Mouse (Mus musculus) neural tube, embryonic 12.5 days (tissue): Measurements from ENCODE around the gene Brwd1. TPM values are rescaled to one million over a fixed set of nuclear protein-coding genes. Genes with fewer than 3 reads are reported as not detected.
"Not testable (repeated sequence)": the region's sequence is repeated elsewhere in the genome, so short reads cannot be mapped to it uniquely, and the experiment has no call there.

Source experiments
- ATAC-seq: fragments of 200-750 bp; cut with Nextera tagmentation; 2 replicates; pipeline ENCODE4 v1.8.0; 2017; ENCODE audit warnings: low read depth, mild to moderate bottlenecking, moderate TSS enrichment, moderate library complexity; ENCODE audit not compliant: low FRiP score
- H3K27ac ChIP-seq: fragments of 300-500 bp; sonication (generic); 2 replicates; pipeline ENCODE4 v1.5.1; 2016
- H3K27me3 ChIP-seq: fragments of 300-500 bp; sonication (generic); replicated peaks from 2 replicates; pipeline ENCODE4 v1.6.1; 2016; ENCODE audit warnings: mild to moderate bottlenecking
- H3K36me3 ChIP-seq: fragments of 300-500 bp; sonication (generic); 2 replicates; pipeline ENCODE4 v1.6.1; 2016; ENCODE audit warnings: mild to moderate bottlenecking
- H3K4me1 ChIP-seq: fragments of 300-500 bp; sonication (generic); 2 replicates; pipeline ENCODE4 v1.6.1; 2016
- H3K4me2 ChIP-seq: fragments of 300-500 bp; sonication (generic); replicated peaks from 2 replicates; pipeline ENCODE4 v1.6.1; 2016; ENCODE audit warnings: mild to moderate bottlenecking
- H3K4me3 ChIP-seq: fragments of 300-500 bp; sonication (generic); 2 replicates; pipeline ENCODE4 v1.5.1; 2016
- H3K9ac ChIP-seq: fragments of 300-500 bp; sonication (generic); 2 replicates; pipeline ENCODE4 v1.6.1; 2016; ENCODE audit warnings: mild to moderate bottlenecking
- H3K9me3 ChIP-seq: fragments of 300-500 bp; sonication (generic); 2 replicates; pipeline ENCODE4 v1.6.1; 2016; ENCODE audit warnings: mild to moderate bottlenecking
- WGBS: fragments of 180-500 bp; shearing (Covaris S2); methylation state at CpG from one replicate; pipeline ENCODE4 v1.1.7; 2016; 5-methylcytosine and 5-hydroxymethylcytosine counted together
- polyA plus RNA-seq: library from polyadenylated mRNA; unstranded; fragments of >200 nt; fragmentation: Nextera tagmentation; extraction: Ambion mirVana; gene quantifications from 2 replicates; pipeline ENCODE4 v1.2.1, GENCODE M21; 2016

Brwd1 gene
- polyA plus RNA-seq, 1 experiment from 2014 or later = 219 TPM

DNA sequence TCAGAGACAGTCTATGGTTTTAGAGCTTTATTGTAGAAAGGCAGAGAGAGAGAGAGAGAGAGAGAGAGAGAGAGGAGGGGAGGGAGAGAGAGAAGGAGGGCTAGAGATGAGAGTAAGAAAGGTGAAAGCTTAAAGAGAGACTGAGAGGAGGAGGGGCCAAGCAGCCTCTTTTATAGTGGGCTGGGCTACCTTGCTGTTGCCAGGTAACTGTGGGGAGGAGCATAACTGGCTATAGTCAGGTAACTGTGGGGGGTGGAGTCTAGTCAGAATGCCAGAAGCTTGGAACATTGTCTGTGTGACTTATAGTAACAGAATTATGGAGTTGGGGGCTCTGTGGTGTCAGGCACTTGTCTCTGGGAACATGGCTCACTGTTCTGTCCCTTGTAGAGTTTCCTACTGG, 15.5 kb upstream of the Brwd1 start:
- H3K4me3 ChIP-seq, H3K9me3 ChIP-seq, H3K36me3 ChIP-seq, H3K27me3 ChIP-seq, H3K4me2 ChIP-seq, H3K9ac ChIP-seq, ATAC-seq, H3K4me1 ChIP-seq, H3K27ac ChIP-seq: not testable (repeated sequence)

GRCm38 (mm10) chr16:96095966-96096365, 13.6 kb upstream of the Brwd1 start:
- no peak overlapping the region for H3K4me3 ChIP-seq
- H3K9me3 ChIP-seq = no peaks in the 10 kb centered on the region
- 92% methylated on average over 5 of the region's 5 CpGs for WGBS
- no peak overlapping the region for H3K4me2 ChIP-seq
- no peaks in the 10 kb centered on the region for H3K4me1 ChIP-seq
- H3K27me3 ChIP-seq = no peaks in the 10 kb centered on the region
- no peak for ATAC-seq
- H3K27ac ChIP-seq = no peak overlapping the region
- H3K9ac ChIP-seq = no peak overlapping the region
- H3K36me3 ChIP-seq = no peaks in the 10 kb centered on the region

- Histone ChIP-seq H3K27ac (no peak overlapping the region), H3K27me3 (no peaks in the 10 kb centered on the region), H3K4me2 (no peak overlapping the region), H3K9me3 (no peaks in the 10 kb centered on the region), H3K36me3 (no peaks in the 10 kb centered on the region), H3K4me1 (no peaks in the 10 kb centered on the region), H3K9ac (no peak overlapping the region), H3K4me3 (no peak overlapping the region)
- no peak for ATAC-seq
- 78% methylated on average over 9 of the region's 9 CpGs for WGBS
Observed at GRCm38 (mm10) chr16:96091515-96092504, 9.5 kb upstream of the Brwd1 start.

- WGBS = 77% methylated on average over 5 of the region's 5 CpGs
- no peak for ATAC-seq
- Histone ChIP-seq H3K4me1 (peaks cover 5% of the 10 kb centered on the region), H3K27ac (no peak overlapping the region), H3K9ac (no peak overlapping the region), H3K9me3 (no peaks in the 10 kb centered on the region), H3K27me3 (no peaks in the 10 kb centered on the region), H3K36me3 (no peaks in the 10 kb centered on the region), H3K4me3 (no peak overlapping the region), H3K4me2 (no peak overlapping the region)
Observed at GRCm38 (mm10) chr16:96088120-96088519, 5.8 kb upstream of the Brwd1 start.

GRCm38 (mm10) chr16:96087436-96087835, 5.1 kb upstream of the Brwd1 start:
- Histone ChIP-seq H3K9ac (no peak overlapping the region), H3K4me3 (no peak overlapping the region), H3K27ac (no peak overlapping the region), H3K9me3 (no peaks in the 10 kb centered on the region), H3K27me3 (no peaks in the 10 kb centered on the region), H3K4me2 (no peak overlapping the region), H3K4me1 (peaks cover 7% of the 10 kb centered on the region), H3K36me3 (no peaks in the 10 kb centered on the region)
- no peak for ATAC-seq
- WGBS = 78% methylated on average over 4 of the region's 4 CpGs

- Histone ChIP-seq H3K27me3 (no peaks in the 10 kb centered on the region), H3K4me3 (no peak overlapping the region), H3K4me2 (no peak overlapping the region), H3K27ac (no peak overlapping the region), H3K9ac (no peak overlapping the region), H3K9me3 (no peaks in the 10 kb centered on the region), H3K4me1 (peaks cover 7% of the 10 kb centered on the region), H3K36me3 (no peaks in the 10 kb centered on the region)
- ATAC-seq = no peak
- 77% methylated on average over 12 of the region's 12 CpGs for WGBS
Observed at GRCm38 (mm10) chr16:96087001-96087400, 4.7 kb upstream of the Brwd1 start.

GRCm38 (mm10) chr16:96085597-96085996, 3.3 kb upstream of the Brwd1 start:
- no peak overlapping the region for H3K4me3 ChIP-seq
- no peak for ATAC-seq
- no peaks in the 10 kb centered on the region for H3K36me3 ChIP-seq
- H3K4me2 ChIP-seq = no peak overlapping the region
- H3K4me1 ChIP-seq = peaks cover 14% of the 10 kb centered on the region
- H3K27ac ChIP-seq = no peak overlapping the region
- no peak overlapping the region for H3K9ac ChIP-seq
- H3K9me3 ChIP-seq = no peaks in the 10 kb centered on the region
- H3K27me3 ChIP-seq = no peaks in the 10 kb centered on the region

DNA sequence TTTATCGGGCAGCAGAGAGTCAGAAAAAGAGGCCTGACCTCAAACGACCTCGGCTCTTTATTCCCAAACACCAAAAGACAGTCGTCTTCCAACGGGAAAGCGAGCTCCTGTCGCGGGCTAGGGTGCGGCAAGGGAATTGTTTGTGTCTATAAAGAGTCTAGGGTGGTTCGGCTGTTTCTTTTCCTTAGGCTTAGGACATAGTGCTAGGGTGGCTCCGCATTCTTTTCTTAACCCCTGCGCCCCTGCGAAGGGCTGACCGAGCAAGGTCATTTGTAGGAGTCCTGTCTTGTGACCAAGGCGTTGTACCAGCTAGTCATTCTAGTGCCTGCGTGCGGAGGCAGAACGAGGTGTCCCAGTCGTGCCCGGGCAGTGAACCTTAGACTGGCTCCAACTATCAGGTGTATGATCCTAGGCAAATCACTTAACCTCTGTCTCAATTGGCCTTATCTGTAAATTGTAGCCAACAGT, 887 bp upstream of the Brwd1 start:
- peaks cover 22% of the 10 kb centered on the region for H3K36me3 ChIP-seq
- peak overlapping the region; percentile 94; the same call in 1 of the 2 replicates for H3K27ac ChIP-seq
- H3K27me3 ChIP-seq = no peaks in the 10 kb centered on the region
- no peak for ATAC-seq
- H3K9ac ChIP-seq = peak overlapping the region; percentile 99
- WGBS = 4% methylated on average over 20 of the region's 20 CpGs
- H3K4me2 ChIP-seq = peak overlapping the region; percentile 66
- peak overlapping the region; percentile 97 for H3K4me3 ChIP-seq
- H3K9me3 ChIP-seq = no peaks in the 10 kb centered on the region
- H3K4me1 ChIP-seq = peaks cover 25% of the 10 kb centered on the region

- under 1% methylated on average over 65 of the region's 68 CpGs for WGBS
- H3K4me3 ChIP-seq = peak overlapping the region; percentile 97
- no peaks in the 10 kb centered on the region for H3K9me3 ChIP-seq
- H3K27me3 ChIP-seq = no peaks in the 10 kb centered on the region
- H3K9ac ChIP-seq = peak overlapping the region; percentile 99
- ATAC-seq = peak; percentile 51
- H3K36me3 ChIP-seq = peaks cover 22% of the 10 kb centered on the region
- H3K4me2 ChIP-seq = peak overlapping the region; percentile 66
- H3K4me1 ChIP-seq = peaks cover 25% of the 10 kb centered on the region
- H3K27ac ChIP-seq = peak overlapping the region; percentile 94
Observed at GRCm38 (mm10) chr16:96081742-96082241, 534 bp downstream of the Brwd1 start.

DNA sequence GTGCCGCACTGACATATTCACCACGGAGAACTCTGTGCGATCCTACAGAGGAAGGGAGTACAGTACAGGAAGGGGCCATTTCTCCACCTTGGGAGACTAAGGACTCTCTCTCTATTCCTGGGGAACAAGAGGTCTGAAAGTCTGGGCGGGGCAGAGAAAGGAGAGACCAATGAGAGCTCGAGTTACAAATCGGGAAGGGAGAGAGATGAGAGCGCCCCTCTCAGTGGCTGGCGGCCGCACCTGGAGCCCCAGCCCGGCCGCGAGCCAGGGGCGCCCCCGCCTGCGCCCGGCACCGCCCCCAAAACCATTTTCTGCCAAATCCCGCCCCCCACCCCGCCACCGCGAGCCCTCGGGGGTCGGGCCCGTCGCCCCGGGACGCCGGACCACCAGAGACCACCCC, 995 bp downstream of the Brwd1 start:
- 3% methylated on average over 27 of the region's 28 CpGs for WGBS
- Histone ChIP-seq H3K9ac (peak overlapping the region; percentile 99), H3K4me2 (peak overlapping the region; percentile 66), H3K4me1 (peaks cover 25% of the 10 kb centered on the region), H3K4me3 (peak overlapping the region; percentile 97), H3K9me3 (no peaks in the 10 kb centered on the region), H3K36me3 (peaks cover 24% of the 10 kb centered on the region), H3K27me3 (no peaks in the 10 kb centered on the region), H3K27ac (peak overlapping the region; percentile 94)
- peak; percentile 84 for ATAC-seq

- peaks cover 32% of the 10 kb centered on the region for H3K36me3 ChIP-seq
- peak overlapping the region; percentile 66 for H3K4me2 ChIP-seq
- H3K4me1 ChIP-seq = peaks cover 25% of the 10 kb centered on the region
- no peaks in the 10 kb centered on the region for H3K27me3 ChIP-seq
- H3K9me3 ChIP-seq = no peaks in the 10 kb centered on the region
- H3K27ac ChIP-seq = no peak overlapping the region
- WGBS = 90% methylated on average over 7 of the region's 7 CpGs
- no peak for ATAC-seq
- no peak overlapping the region for H3K9ac ChIP-seq
- peak overlapping the region; percentile 97; the same call in 1 of the 2 replicates for H3K4me3 ChIP-seq
Observed at GRCm38 (mm10) chr16:96080524-96080923, 1.8 kb downstream of the Brwd1 start.

DNA sequence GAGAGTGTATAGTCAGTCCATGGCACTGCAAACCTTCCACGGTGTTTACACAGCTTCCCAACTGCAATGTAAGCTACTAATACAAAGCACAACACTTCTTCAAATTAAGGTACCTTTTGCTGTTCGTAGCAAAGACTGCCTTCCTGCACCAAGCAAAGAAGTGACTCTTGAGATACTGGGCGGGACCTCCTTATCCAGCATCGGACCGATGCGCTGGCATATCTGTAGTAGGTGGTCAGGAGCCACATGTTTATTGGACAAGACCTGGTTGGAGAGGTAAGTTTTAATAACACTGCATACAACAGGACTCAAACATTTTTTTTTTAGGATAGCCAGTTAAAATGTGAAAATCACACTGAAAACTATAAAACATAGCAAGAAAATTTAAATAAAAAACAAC, 14.0 kb downstream of the Brwd1 start:
- H3K4me2 ChIP-seq = no peak overlapping the region
- no peak overlapping the region for H3K4me3 ChIP-seq
- no peak overlapping the region for H3K9ac ChIP-seq
- no peaks in the 10 kb centered on the region for H3K4me1 ChIP-seq
- H3K36me3 ChIP-seq = peaks cover 70% of the 10 kb centered on the region
- H3K27me3 ChIP-seq = no peaks in the 10 kb centered on the region
- 97% methylated on average over 6 of the region's 6 CpGs for WGBS
- no peaks in the 10 kb centered on the region for H3K9me3 ChIP-seq
- ATAC-seq = no peak
- no peak overlapping the region for H3K27ac ChIP-seq
